Mouse (Mus musculus) common myeloid progenitor, adult 5-6 weeks (primary cell): ENCODE data around the gene Kansl3. TPM values are rescaled to one million over a fixed set of nuclear protein-coding genes. Genes with fewer than 3 reads are reported as not detected.
A peak's percentile ranks its signal among the peaks of the same experiment; 100 is the strongest.

Source experiments
- ATAC-seq: replicated peaks from 2 replicates; pipeline ENCODE4 v1.8.0; 2016; ENCODE audit warnings: low read depth, mild to moderate bottlenecking, moderate TSS enrichment, inconsistent platforms; ENCODE audit not compliant: poor library complexity, severe bottlenecking
- total RNA-seq: library from RNA; stranded (forward); fragments of 200-1000, 187-1606 nt; gene quantifications from 2 replicates; pipeline ENCODE4 v1.2.3, GENCODE M21; 2017

Gene Kansl3
- total RNA-seq, 1 experiment from 2014 or later, result 25.7 TPM

DNA sequence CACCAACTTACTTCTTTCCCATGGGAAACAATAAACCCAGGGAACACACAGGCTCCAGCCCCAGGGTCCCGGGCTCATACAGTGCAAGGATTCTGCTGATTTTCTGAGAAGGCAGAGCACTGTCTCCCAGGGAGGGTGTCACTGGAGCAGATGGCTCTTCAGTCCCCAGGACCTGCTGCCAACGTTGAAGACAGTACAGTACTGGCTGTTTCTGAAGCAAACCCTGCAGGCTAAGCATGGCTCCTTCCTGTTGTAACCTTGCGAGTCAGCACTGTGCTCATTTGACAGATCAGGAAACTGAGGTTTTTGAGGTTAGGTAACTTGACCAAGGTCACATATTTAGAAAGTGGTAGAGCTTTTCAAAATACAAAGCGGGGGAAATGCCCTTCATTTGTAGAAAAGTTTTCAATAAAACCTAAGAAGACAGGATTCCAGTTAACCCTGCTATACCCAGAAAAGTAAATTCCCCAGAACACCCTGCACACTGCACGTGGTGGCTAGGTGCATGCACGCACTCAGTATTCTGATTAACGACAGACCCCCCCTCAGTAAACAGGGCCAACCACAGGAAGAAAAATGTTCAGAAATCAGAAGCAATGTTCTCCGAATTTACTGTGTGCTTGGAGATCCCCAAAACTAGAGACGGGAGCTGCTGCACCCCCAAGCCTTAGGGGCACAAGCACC is 72.4 kb downstream of the Kansl3 start:
- ATAC-seq, result peak; percentile 74

DNA sequence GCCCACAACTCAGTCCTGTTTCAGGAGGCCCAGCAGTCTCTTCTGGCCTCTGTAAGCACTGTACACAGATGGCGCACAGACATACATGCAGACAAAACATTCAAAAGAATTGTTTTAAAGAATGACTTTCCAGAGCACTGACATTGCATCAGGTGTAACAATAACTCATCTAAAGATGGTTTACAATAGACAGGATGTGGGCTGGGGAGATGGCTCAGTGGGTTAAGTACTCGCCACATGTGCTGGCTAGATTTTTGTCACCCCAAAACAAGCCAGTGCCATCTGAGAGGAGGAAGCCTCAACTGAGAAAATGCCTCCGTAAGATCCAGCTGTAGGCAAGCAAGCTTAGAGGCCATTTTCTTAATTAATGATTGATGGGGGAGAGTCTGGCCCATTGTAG is 74.6 kb downstream of the Kansl3 start:
- no peak for ATAC-seq

DNA sequence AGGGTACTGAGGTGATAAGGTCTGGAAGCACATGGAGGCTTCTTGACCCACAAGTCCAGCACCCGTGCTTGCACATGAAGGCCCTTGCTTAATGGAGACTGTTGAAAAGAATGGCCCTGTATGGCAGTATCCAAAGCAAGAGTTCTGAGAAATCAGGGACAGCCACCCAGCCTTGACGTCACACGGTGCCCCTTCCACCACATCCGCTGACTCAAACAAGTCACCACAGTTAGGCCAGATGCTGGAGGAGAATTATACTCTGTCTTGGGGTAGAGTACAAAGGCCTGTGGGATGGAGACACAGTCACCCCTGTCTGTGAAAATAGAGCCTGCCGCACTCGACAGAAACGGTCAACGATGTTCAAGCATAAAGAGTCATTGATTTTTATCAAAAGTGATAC is 75.5 kb downstream of the Kansl3 start:
- no peak for ATAC-seq

Other genes starting within 250 kb of the Kansl3 start
- gene Uggt1, start 124.5 kb downstream of the Kansl3 start, total RNA-seq, result 73.2 and 82.4 TPM in 2 replicates
- 20.1 and 22.6 TPM in 2 replicates for gene Neurl3, start 94.5 kb downstream of the Kansl3 start, total RNA-seq
- gene Arid5a, start 61.4 kb downstream of the Kansl3 start, total RNA-seq, result 14.2 and 23.1 TPM in 2 replicates
- gene Fer1l5, start 3.1 kb upstream of the Kansl3 start, total RNA-seq, result not detected in 2 replicates
- gene Lman2l, start 76.1 kb upstream of the Kansl3 start, total RNA-seq, result 6.2 and 7.3 TPM in 2 replicates
- gene Cnnm4, start 102.4 kb upstream of the Kansl3 start, total RNA-seq, result 6.5 and 6.6 TPM in 2 replicates
- gene Cnnm3, start 142.7 kb upstream of the Kansl3 start, total RNA-seq, result 5.5 and 15.5 TPM in 2 replicates
- 4.9 and 9.1 TPM in 2 replicates for gene Ankrd23, start 167.7 kb upstream of the Kansl3 start, total RNA-seq
- not detected in 2 replicates for gene Gm42417, start 170.2 kb upstream of the Kansl3 start, total RNA-seq
- 1.1 and 9.0 TPM in 2 replicates for gene Ankrd39, start 178.3 kb upstream of the Kansl3 start, total RNA-seq
- gene Sema4c, start 189.2 kb upstream of the Kansl3 start, total RNA-seq, result 2.4 and 2.6 TPM in 2 replicates